Mouse (Mus musculus) neural tube, embryonic 10.5 days (tissue): ENCODE data around the gene Cabp5.
"Not testable (repeated sequence)": the region's sequence is repeated elsewhere in the genome, so short reads cannot be mapped to it uniquely, and the experiment has no call there.

Source experiments
- DNase-seq: peaks from one replicate; pipeline ENCODE4 v3.0.0-alpha.2; 2017; ENCODE audit warnings: low spot score; ENCODE audit errors: extremely low spot score

The Cabp5 gene

GRCm38 (mm10) chr7:13397832-13398231 is at the start of gene Cabp5:
Cabp5 (plus strand) TSS chr7:13398132.
- DNase-seq: no peak

- no peak for DNase-seq
Measured at GRCm38 (mm10) chr7:13355943-13356342, 42.0 kb upstream of the Cabp5 start.

- DNase-seq: no peak
Measured at GRCm38 (mm10) chr7:13380588-13380987, 17.3 kb upstream of the Cabp5 start.

GRCm38 (mm10) chr7:13450541-13450940 is 52.6 kb downstream of the Cabp5 start, which contains the start of gene Bsph1:
Bsph1 (plus strand) TSS chr7:13450841.
- not testable (repeated sequence) for DNase-seq
